Mouse (Mus musculus): Measurements from ENCODE around the gene Zfp955b.
"Not testable (repeated sequence)": the region's sequence is repeated elsewhere in the genome, so short reads cannot be mapped to it uniquely, and the experiment has no call there.

Zfp955b gene

GRCm38 (mm10) chr17:33289039-33289875 is at the start of gene Zfp955b:
Gene Zfp955b (plus strand): TSS chr17:33289544.
- not testable (repeated sequence) for DNase-seq

GRCm38 (mm10) chr17:33254530-33255318 is 34.6 kb upstream of the Zfp955b start, which contains the start of gene Zfp955a:
Gene Zfp955a (minus strand): TSS chr17:33255145.
- DNase-seq: not testable (repeated sequence)

- DNase-seq: not testable (repeated sequence)
These were observed 34.1 kb upstream of the Zfp955b start for GRCm38 (mm10) chr17:33255319-33255657.

- no peak for DNase-seq
These were observed 25.0 kb upstream of the Zfp955b start, which contains the start of gene Olfr63 for GRCm38 (mm10) chr17:33264376-33264775. Gene Olfr63 (plus strand): TSS chr17:33264676.

- DNase-seq: no peak
These were observed 20.4 kb upstream of the Zfp955b start for GRCm38 (mm10) chr17:33268907-33269306.

- not testable (repeated sequence) for DNase-seq
These were observed 469 bp downstream of the Zfp955b start for GRCm38 (mm10) chr17:33289876-33290149.

- DNase-seq: no peak
These were observed 63.6 kb downstream of the Zfp955b start for GRCm38 (mm10) chr17:33352981-33353380.
